Mouse (Mus musculus) neural tube, embryonic 14.5 days (tissue): ENCODE data around the gene Plekha4. TPM values are rescaled to one million over a fixed set of nuclear protein-coding genes. Genes with fewer than 3 reads are reported as not detected.

Experiments
- ATAC-seq: fragments of 200-750 bp; cut with Nextera tagmentation; 2 replicates; pipeline ENCODE4 v1.8.0; 2017; ENCODE audit warnings: low read depth, mild to moderate bottlenecking, moderate TSS enrichment, moderate library complexity
- H3K27ac ChIP-seq: fragments of 300-500 bp; sonication (generic); 2 replicates; pipeline ENCODE4 v1.5.1; 2014; ENCODE audit warnings: low read depth, mild to moderate bottlenecking, control low read depth, low read length, moderate library complexity, mixed read lengths
- H3K27me3 ChIP-seq: fragments of 300-500 bp; sonication (generic); 2 replicates; pipeline ENCODE4 v1.6.1; 2014; ENCODE audit warnings: low read length; ENCODE audit not compliant: control insufficient read depth, insufficient read depth
- H3K36me3 ChIP-seq: fragments of 300-500 bp; sonication (generic); 2 replicates; pipeline ENCODE4 v1.6.1; 2014; ENCODE audit warnings: low read length, mixed read lengths; ENCODE audit not compliant: control insufficient read depth, insufficient read depth
- H3K4me1 ChIP-seq: fragments of 300-500 bp; sonication (generic); 2 replicates; pipeline ENCODE4 v1.6.1; 2014; ENCODE audit warnings: low read length; ENCODE audit not compliant: control insufficient read depth, insufficient read depth
- H3K4me2 ChIP-seq: fragments of 300-500 bp; sonication (generic); 2 replicates; pipeline ENCODE4 v1.6.1; 2014; ENCODE audit warnings: mild to moderate bottlenecking, low read depth, low read length, control low read depth
- H3K4me3 ChIP-seq: fragments of 300-500 bp; sonication (generic); 2 replicates; pipeline ENCODE4 v1.5.1; 2014; ENCODE audit warnings: low read depth, low read length, control low read depth, mixed read lengths
- H3K9ac ChIP-seq: fragments of 300-500 bp; sonication (generic); replicated peaks from 2 replicates; pipeline ENCODE4 v1.6.1; 2014; ENCODE audit warnings: low read depth, mild to moderate bottlenecking, control low read depth, low read length, mixed read lengths
- H3K9me3 ChIP-seq: fragments of 300-500 bp; sonication (generic); 2 replicates; pipeline ENCODE4 v1.6.1; 2016; ENCODE audit warnings: low read length; ENCODE audit not compliant: control insufficient read depth
- whole genome bisulfite sequencing: fragments of 180-500 bp; shearing (Covaris S2); extraction: QIAGEN DNeasy Blood & Tissue Kit; methylation state at CpG from one replicate; pipeline ENCODE4 v1.1.7; 2014; 5-methylcytosine and 5-hydroxymethylcytosine counted together
- polyA plus RNA-seq: library from polyadenylated mRNA; unstranded; fragments of >200 nt; fragmentation: Nextera tagmentation; extraction: Ambion mirVana; gene quantifications from 2 replicates; pipeline ENCODE4 v1.2.1, GENCODE M21; 2014

The Plekha4 gene
- polyA plus RNA-seq, 1 experiment from 2014 or later = 0.54 TPM

GRCm38 (mm10) chr7:45544525-45544924, 18.4 kb downstream of the Plekha4 start:
- Histone ChIP-seq H3K27ac (no peak overlapping the region), H3K9me3 (no peaks in the 10 kb centered on the region), H3K27me3 (no peaks in the 10 kb centered on the region), H3K4me2 (no peak overlapping the region), H3K36me3 (no peaks in the 10 kb centered on the region), H3K9ac (no peak overlapping the region), H3K4me3 (no peak overlapping the region), H3K4me1 (no peaks in the 10 kb centered on the region)
- no peak for ATAC-seq
- WGBS = 100% methylated on average over 1 of the region's 1 CpGs

GRCm38 (mm10) chr7:45549641-45550436, 23.7 kb downstream of the Plekha4 start:
- H3K9me3 ChIP-seq = no peaks in the 10 kb centered on the region
- 88% methylated on average over 16 of the region's 16 CpGs for WGBS
- H3K27ac ChIP-seq = no peak overlapping the region
- H3K4me1 ChIP-seq = no peaks in the 10 kb centered on the region
- H3K4me3 ChIP-seq = no peak overlapping the region
- no peaks in the 10 kb centered on the region for H3K36me3 ChIP-seq
- H3K4me2 ChIP-seq = no peak overlapping the region
- 0 out of 2 replicates have a peak overlapping the region, but pooled peaks have one; percentile 11 for H3K9ac ChIP-seq
- H3K27me3 ChIP-seq = no peaks in the 10 kb centered on the region
- ATAC-seq = no peak

GRCm38 (mm10) chr7:45550821-45551511, 24.8 kb downstream of the Plekha4 start:
- H3K4me1 ChIP-seq = no peaks in the 10 kb centered on the region
- no peaks in the 10 kb centered on the region for H3K27me3 ChIP-seq
- no peaks in the 10 kb centered on the region for H3K9me3 ChIP-seq
- no peak overlapping the region for H3K4me2 ChIP-seq
- H3K9ac ChIP-seq = no peak overlapping the region
- WGBS = 76% methylated on average over 11 of the region's 11 CpGs
- H3K27ac ChIP-seq = no peak overlapping the region
- no peak for ATAC-seq
- no peaks in the 10 kb centered on the region for H3K36me3 ChIP-seq
- no peak overlapping the region for H3K4me3 ChIP-seq

- H3K4me2 ChIP-seq = no peak overlapping the region
- ATAC-seq = no peak
- no peak overlapping the region for H3K4me3 ChIP-seq
- H3K4me1 ChIP-seq = no peaks in the 10 kb centered on the region
- no peak overlapping the region for H3K27ac ChIP-seq
- H3K27me3 ChIP-seq = no peaks in the 10 kb centered on the region
- no peaks in the 10 kb centered on the region for H3K36me3 ChIP-seq
- no peaks in the 10 kb centered on the region for H3K9me3 ChIP-seq
- WGBS = 82% methylated on average over 8 of the region's 8 CpGs
- no peak overlapping the region for H3K9ac ChIP-seq
Measured at GRCm38 (mm10) chr7:45551512-45551883, 25.4 kb downstream of the Plekha4 start.

GRCm38 (mm10) chr7:45553519-45553918, 27.4 kb downstream of the Plekha4 start:
- H3K27me3 ChIP-seq = no peaks in the 10 kb centered on the region
- H3K27ac ChIP-seq = no peak overlapping the region

GRCm38 (mm10) chr7:45553990-45554389, 27.9 kb downstream of the Plekha4 start:
- H3K4me3 ChIP-seq = no peak overlapping the region
- no peaks in the 10 kb centered on the region for H3K36me3 ChIP-seq
- H3K27ac ChIP-seq = no peak overlapping the region
- H3K27me3 ChIP-seq = no peaks in the 10 kb centered on the region
- no peak for ATAC-seq
- H3K4me1 ChIP-seq = no peaks in the 10 kb centered on the region
- WGBS = 95% methylated on average over 2 of the region's 2 CpGs
- H3K9ac ChIP-seq = no peak overlapping the region
- no peaks in the 10 kb centered on the region for H3K9me3 ChIP-seq
- H3K4me2 ChIP-seq = no peak overlapping the region

More at GRCm38 (mm10) chr7:45553519-45553918, 27.4 kb downstream of the Plekha4 start:
- Histone ChIP-seq H3K4me1 (no peaks in the 10 kb centered on the region), H3K9me3 (no peaks in the 10 kb centered on the region), H3K4me3 (no peak overlapping the region), H3K4me2 (no peak overlapping the region), H3K36me3 (no peaks in the 10 kb centered on the region), H3K9ac (no peak overlapping the region)
- WGBS = 81% methylated on average over 8 of the region's 8 CpGs
- no peak for ATAC-seq

GRCm38 (mm10) chr7:45554744-45555143, 28.6 kb downstream of the Plekha4 start, which contains the start of gene Hsd17b14:
Hsd17b14 (plus strand) TSS chr7:45554893.
- Histone ChIP-seq H3K9me3 (no peaks in the 10 kb centered on the region), H3K36me3 (no peaks in the 10 kb centered on the region), H3K27ac (no peak within 1 kb of the TSS), H3K4me1 (no peaks in the 10 kb centered on the region), H3K4me2 (no peak within 1 kb of the TSS), H3K4me3 (no peak within 1 kb of the TSS), H3K27me3 (no peaks in the 10 kb centered on the region), H3K9ac (no peak within 1 kb of the TSS)
- 51% methylated on average over 8 of the region's 8 CpGs for WGBS
- no peak for ATAC-seq

GRCm38 (mm10) chr7:45555787-45556186, 29.7 kb downstream of the Plekha4 start:
- H3K4me1 ChIP-seq = no peaks in the 10 kb centered on the region

GRCm38 (mm10) chr7:45558907-45559306, 32.8 kb downstream of the Plekha4 start:
- 80% methylated on average over 5 of the region's 6 CpGs for WGBS

More at GRCm38 (mm10) chr7:45555787-45556186, 29.7 kb downstream of the Plekha4 start:
- no peak overlapping the region for H3K4me3 ChIP-seq
- no peaks in the 10 kb centered on the region for H3K36me3 ChIP-seq
- ATAC-seq = no peak
- H3K27ac ChIP-seq = no peak overlapping the region
- H3K9me3 ChIP-seq = no peaks in the 10 kb centered on the region
- 23% methylated on average over 8 of the region's 8 CpGs for WGBS
- H3K27me3 ChIP-seq = no peaks in the 10 kb centered on the region
- no peak overlapping the region for H3K4me2 ChIP-seq
- H3K9ac ChIP-seq = no peak overlapping the region

More at GRCm38 (mm10) chr7:45558907-45559306, 32.8 kb downstream of the Plekha4 start:
- no peaks in the 10 kb centered on the region for H3K36me3 ChIP-seq
- no peak overlapping the region for H3K9ac ChIP-seq
- H3K4me1 ChIP-seq = no peaks in the 10 kb centered on the region
- no peaks in the 10 kb centered on the region for H3K9me3 ChIP-seq
- ATAC-seq = no peak
- no peaks in the 10 kb centered on the region for H3K27me3 ChIP-seq
- no peak overlapping the region for H3K27ac ChIP-seq
- H3K4me3 ChIP-seq = no peak overlapping the region
- H3K4me2 ChIP-seq = no peak overlapping the region
